Mouse (Mus musculus) kidney, adult 2 months (tissue): Measurements from ENCODE around the gene Nell1. TPM values are rescaled to one million over a fixed set of nuclear protein-coding genes. Genes with fewer than 3 reads are reported as not detected.
A peak's percentile ranks its signal among the peaks of the same experiment; 100 is the strongest.

ENCODE experiments used
- DNase-seq: peaks from one replicate; pipeline ENCODE4 v3.0.0; 2021
- H3K27ac ChIP-seq: fragments of 200-500 bp; 2 replicates; pipeline ENCODE4 v1.5.1; 2012; ENCODE audit warnings: low read depth, low read length, control low read depth, inconsistent platforms; ENCODE audit not compliant: insufficient read depth
- H3K27me3 ChIP-seq: fragments of 200-500 bp; replicated peaks from 2 replicates; pipeline ENCODE4 v1.6.1; 2012; ENCODE audit warnings: mild to moderate bottlenecking, moderate library complexity, low read length, inconsistent platforms; ENCODE audit not compliant: control insufficient read depth, insufficient read depth
- H3K36me3 ChIP-seq: fragments of 200-500 bp; 2 replicates; pipeline ENCODE4 v1.6.1; 2012; ENCODE audit warnings: mild to moderate bottlenecking, moderate library complexity, low read length, inconsistent platforms; ENCODE audit not compliant: control insufficient read depth, insufficient read depth
- H3K4me1 ChIP-seq: fragments of 200-500 bp; 2 replicates; pipeline ENCODE4 v1.6.1; 2011; ENCODE audit warnings: low read length; ENCODE audit not compliant: control insufficient read depth, insufficient read depth
- H3K4me3 ChIP-seq: fragments of 200-500 bp; 2 replicates; pipeline ENCODE4 v1.5.1; 2011; ENCODE audit warnings: mild to moderate bottlenecking, low read depth, low read length, control low read depth; ENCODE audit not compliant: insufficient read depth
- CTCF ChIP-seq: fragments of 200-500 bp; conservative IDR thresholded peaks from 2 replicates; pipeline ENCODE4 v1.5.1; 2011; ENCODE audit warnings: low read depth, mild to moderate bottlenecking, control low read depth, low read length, moderate library complexity, mixed read lengths; ENCODE audit not compliant: insufficient read depth, insufficient read length
- POLR2A ChIP-seq: fragments of 200-500 bp; IDR thresholded peaks from one replicate; pipeline ENCODE4 v1.6.1; 2011; ENCODE audit warnings: low read depth, low read length, control low read depth
- WGBS: fragments of 180-500 bp; shearing (Covaris S2); methylation state at CpG from one replicate; pipeline ENCODE4 v1.1.7; 2018; 5-methylcytosine and 5-hydroxymethylcytosine counted together
- polyA plus RNA-seq: library from polyadenylated mRNA; depleted of rRNA; stranded (reverse); fragments of >200 nt; gene quantifications from 2 replicates; pipeline ENCODE4 v1.2.3, GENCODE M21; 2012

Nell1 gene
- polyA plus RNA-seq, 1 experiment: not detected

- H3K27ac ChIP-seq: no peak overlapping the region
- H3K4me1 ChIP-seq: no peaks in the 10 kb centered on the region
- WGBS: 46% methylated on average over 2 of the region's 2 CpGs
- no peak for TF ChIP-seq POLR2A
- no peak for TF ChIP-seq CTCF
- no peaks in the 10 kb centered on the region for H3K27me3 ChIP-seq
- no peaks in the 10 kb centered on the region for H3K36me3 ChIP-seq
- DNase-seq: no peak
- no peak overlapping the region for H3K4me3 ChIP-seq
These were observed 176.2 kb downstream of the Nell1 start for GRCm38 (mm10) chr7:50150838-50151237.

- 63% methylated on average over 2 of the region's 2 CpGs for WGBS
- H3K4me1 ChIP-seq: no peaks in the 10 kb centered on the region
- TF ChIP-seq CTCF: no peak
- TF ChIP-seq POLR2A: no peak
- no peak overlapping the region for H3K4me3 ChIP-seq
- H3K27me3 ChIP-seq: no peaks in the 10 kb centered on the region
- no peak overlapping the region for H3K27ac ChIP-seq
- H3K36me3 ChIP-seq: no peaks in the 10 kb centered on the region
- DNase-seq: no peak
These were observed 179.0 kb downstream of the Nell1 start for GRCm38 (mm10) chr7:50153618-50154017.

- TF ChIP-seq POLR2A: no peak
- no peak for TF ChIP-seq CTCF
- no peaks in the 10 kb centered on the region for H3K36me3 ChIP-seq
- H3K27ac ChIP-seq: no peak overlapping the region
- no peak for DNase-seq
- H3K4me3 ChIP-seq: no peak overlapping the region
- no peaks in the 10 kb centered on the region for H3K4me1 ChIP-seq
- no peaks in the 10 kb centered on the region for H3K27me3 ChIP-seq
- 78% methylated on average over 5 of the region's 5 CpGs for WGBS
These were observed 187.9 kb downstream of the Nell1 start for GRCm38 (mm10) chr7:50162602-50163001.

DNA sequence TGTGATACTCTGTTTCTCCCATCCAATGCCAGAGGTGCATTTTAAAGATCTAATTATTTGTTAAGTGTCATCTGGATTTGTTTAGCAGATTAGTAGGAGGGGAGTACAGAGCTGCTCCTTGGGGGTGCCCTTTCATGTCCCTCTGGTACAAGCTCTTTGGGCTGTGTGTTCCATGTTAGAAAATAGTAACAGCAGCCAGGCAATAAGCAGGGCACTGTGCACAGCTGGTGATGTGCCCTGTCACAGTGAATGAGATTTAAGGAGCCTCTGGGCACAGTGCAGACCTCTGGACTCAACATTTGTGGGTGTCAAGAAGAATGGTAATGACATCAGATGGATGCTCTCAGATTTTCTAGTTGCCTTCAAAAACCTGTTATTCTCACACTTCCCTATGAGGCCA is 194.1 kb downstream of the Nell1 start:
- TF ChIP-seq CTCF (no peak), POLR2A (no peak)
- Histone ChIP-seq H3K36me3 (no peaks in the 10 kb centered on the region), H3K4me3 (no peak overlapping the region), H3K4me1 (no peaks in the 10 kb centered on the region), H3K27me3 (no peaks in the 10 kb centered on the region), H3K27ac (no peak overlapping the region)
- no peak for DNase-seq

- H3K4me3 ChIP-seq: no peak overlapping the region
- DNase-seq: no peak
- H3K4me1 ChIP-seq: no peaks in the 10 kb centered on the region
- H3K27me3 ChIP-seq: no peaks in the 10 kb centered on the region
- no peak for TF ChIP-seq CTCF
- no peak for TF ChIP-seq POLR2A
- 80% methylated on average over 6 of the region's 6 CpGs for WGBS
- no peaks in the 10 kb centered on the region for H3K36me3 ChIP-seq
- no peak overlapping the region for H3K27ac ChIP-seq
These were observed 211.6 kb downstream of the Nell1 start for GRCm38 (mm10) chr7:50186306-50186705.

- 92% methylated on average over 7 of the region's 7 CpGs for WGBS
- TF ChIP-seq CTCF (no peak), POLR2A (no peak)
- Histone ChIP-seq H3K27me3 (no peaks in the 10 kb centered on the region; the same call in 1 of the 2 replicates), H3K36me3 (no peaks in the 10 kb centered on the region), H3K4me3 (no peak overlapping the region), H3K27ac (no peak overlapping the region), H3K4me1 (no peaks in the 10 kb centered on the region)
- DNase-seq: no peak
These were observed 219.3 kb downstream of the Nell1 start for GRCm38 (mm10) chr7:50193955-50194354.

GRCm38 (mm10) chr7:50195080-50195611 is 220.5 kb downstream of the Nell1 start:
- no peak for TF ChIP-seq POLR2A
- TF ChIP-seq CTCF: no peak
- DNase-seq: no peak
- WGBS: 62% methylated on average over 3 of the region's 3 CpGs
- Histone ChIP-seq H3K36me3 (no peaks in the 10 kb centered on the region), H3K4me3 (no peak overlapping the region), H3K27me3 (no peaks in the 10 kb centered on the region; the same call in 1 of the 2 replicates), H3K27ac (no peak overlapping the region), H3K4me1 (no peaks in the 10 kb centered on the region)

DNA sequence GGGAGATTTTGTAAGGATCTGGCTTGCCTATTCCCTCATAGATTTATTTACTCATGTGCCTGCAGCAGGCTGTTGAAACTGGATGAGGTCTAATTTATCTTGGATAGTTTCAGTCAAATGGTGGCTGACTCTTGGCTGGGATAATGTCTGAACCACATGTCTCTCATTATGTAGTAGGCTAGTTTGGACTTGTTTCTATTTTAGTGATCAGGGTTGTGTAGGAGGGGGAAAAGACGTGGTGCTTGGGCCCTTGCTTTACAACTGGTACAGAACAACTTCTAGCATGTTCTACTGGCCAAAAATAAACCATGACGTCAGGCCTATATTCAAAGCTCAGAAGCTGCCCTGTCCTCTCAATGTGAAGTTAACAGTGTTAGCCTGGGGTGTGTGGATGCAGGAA is 230.6 kb downstream of the Nell1 start:
- Histone ChIP-seq H3K27me3 (no peaks in the 10 kb centered on the region), H3K27ac (no peak overlapping the region), H3K4me3 (no peak overlapping the region), H3K4me1 (no peaks in the 10 kb centered on the region), H3K36me3 (no peaks in the 10 kb centered on the region)
- WGBS: 32% methylated on average over 2 of the region's 2 CpGs
- TF ChIP-seq POLR2A (no peak), CTCF (no peak)
- peak; percentile 14 for DNase-seq
